Mouse (Mus musculus): ENCODE measurements around the gene Mag.
"Not testable (repeated sequence)": the region's sequence is repeated elsewhere in the genome, so short reads cannot be mapped to it uniquely, and the experiment has no call there.

Gene Mag

GRCm38 (mm10) chr7:30914732-30915131 lies at the start of gene Mag:
Mag (minus strand) TSS chr7:30914873.
- DNase-seq, result peak; percentile 12

GRCm38 (mm10) chr7:30964366-30964765 lies 49.7 kb upstream of the Mag start:
- no peak for DNase-seq

- no peak for DNase-seq
Observed at GRCm38 (mm10) chr7:30962862-30963261, 48.2 kb upstream of the Mag start.

- DNase-seq, result no peak
Observed at GRCm38 (mm10) chr7:30959786-30960349, 45.2 kb upstream of the Mag start.

DNA sequence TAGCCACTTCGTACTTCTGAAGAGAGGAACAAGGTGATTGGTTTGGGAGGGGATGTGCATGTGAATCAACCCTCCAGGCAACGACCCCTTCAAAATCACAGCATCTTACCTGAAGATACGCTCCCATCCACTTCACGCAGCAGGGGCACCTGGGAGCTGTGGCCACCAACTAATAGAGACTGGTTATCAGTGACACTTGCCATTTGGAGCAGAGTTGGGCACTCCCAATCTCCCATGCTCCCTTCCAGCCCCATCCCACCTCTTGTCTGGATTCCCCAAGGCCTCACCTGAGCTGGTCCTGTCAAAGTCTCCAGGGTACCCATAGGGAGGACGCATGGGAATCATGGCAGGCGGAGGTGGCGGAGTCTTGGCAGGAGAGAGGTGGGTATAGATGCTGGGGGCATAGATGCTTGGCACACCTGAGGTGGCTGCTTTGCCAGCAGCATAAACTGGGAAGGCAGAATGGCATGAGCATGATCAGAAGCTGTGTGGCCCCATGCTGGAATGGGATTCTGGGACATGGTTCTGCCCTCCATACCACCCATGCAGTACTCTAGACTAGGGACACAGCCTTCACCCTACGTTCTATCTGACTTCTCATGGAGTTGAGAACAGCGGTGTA lies 44.3 kb upstream of the Mag start:
- no peak for DNase-seq

GRCm38 (mm10) chr7:30958109-30958865 lies 43.6 kb upstream of the Mag start:
- peak; percentile 51 for DNase-seq

GRCm38 (mm10) chr7:30957367-30957783 lies 42.7 kb upstream of the Mag start:
- peak; percentile 94 for DNase-seq

- DNase-seq, result peak; percentile 79
Observed at GRCm38 (mm10) chr7:30956756-30957366, 42.2 kb upstream of the Mag start, which contains the start of gene Usf2. Usf2 (minus strand) TSS chr7:30956803.

DNA sequence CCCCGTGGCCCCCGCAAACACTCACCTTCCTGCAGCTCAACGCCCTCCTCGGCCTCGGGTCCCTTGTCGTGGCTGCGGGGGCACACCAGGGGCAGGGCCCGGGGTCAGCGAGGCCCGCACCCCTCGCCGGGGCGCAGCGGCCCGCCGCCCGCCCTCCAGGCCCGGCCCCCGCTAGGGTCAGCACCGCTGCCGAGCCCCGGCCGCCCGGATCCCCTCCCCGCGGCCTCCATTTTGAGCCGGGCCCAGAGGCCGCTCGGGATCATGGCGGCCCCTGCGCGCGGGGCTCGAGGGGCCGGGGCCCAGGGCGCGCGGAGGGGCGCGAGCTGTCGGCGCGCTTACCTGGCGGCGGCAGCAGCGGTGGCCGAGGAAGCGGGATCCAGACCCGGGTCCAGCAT lies 41.7 kb upstream of the Mag start:
- no peak for DNase-seq

GRCm38 (mm10) chr7:30955584-30956356 lies 41.1 kb upstream of the Mag start:
- DNase-seq, result peak; percentile 92

GRCm38 (mm10) chr7:30954971-30955520 lies 40.4 kb upstream of the Mag start:
- no peak for DNase-seq

DNA sequence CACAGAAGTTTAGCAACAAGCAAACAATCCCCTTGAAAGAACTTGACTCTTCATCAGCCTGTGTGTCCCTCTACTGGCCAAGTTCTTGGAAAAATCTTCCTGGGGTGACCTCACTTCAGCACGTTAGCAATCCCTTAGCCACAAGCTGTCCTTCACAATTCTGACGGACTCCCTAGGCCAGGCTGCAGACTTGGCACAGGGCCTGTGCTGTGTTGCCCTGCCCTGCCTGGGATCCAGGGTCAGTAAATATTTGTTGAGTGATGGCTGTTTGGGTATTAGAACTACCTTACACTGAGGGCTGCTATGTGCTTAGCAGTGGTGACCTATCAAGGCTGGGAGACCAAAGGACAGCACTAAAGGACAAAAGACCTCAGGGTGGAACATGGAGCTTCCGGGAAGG lies 39.4 kb upstream of the Mag start:
- DNase-seq, result no peak

GRCm38 (mm10) chr7:30953459-30953858 lies 38.8 kb upstream of the Mag start:
- no peak for DNase-seq

GRCm38 (mm10) chr7:30952441-30953265 lies 38.0 kb upstream of the Mag start:
- no peak for DNase-seq

DNA sequence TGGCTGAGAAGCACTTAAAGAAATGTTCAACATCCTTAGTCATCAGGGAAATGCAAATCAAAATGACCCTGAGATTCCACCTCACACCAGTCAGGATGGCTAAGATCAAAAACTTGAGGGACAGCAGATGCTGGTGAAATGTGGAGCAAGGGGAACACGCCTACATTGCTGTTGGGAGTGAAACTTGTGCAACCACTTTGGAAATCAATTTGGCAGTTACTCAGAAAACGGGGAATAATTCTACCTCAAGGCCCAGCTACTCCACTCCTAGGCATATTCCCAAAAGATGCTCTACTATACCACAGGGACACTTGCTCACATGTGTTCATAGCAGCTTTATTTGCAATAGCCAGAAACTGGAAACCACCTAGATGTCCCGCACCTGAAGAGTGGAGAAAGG lies 35.2 kb upstream of the Mag start:
- not testable (repeated sequence) for DNase-seq

DNA sequence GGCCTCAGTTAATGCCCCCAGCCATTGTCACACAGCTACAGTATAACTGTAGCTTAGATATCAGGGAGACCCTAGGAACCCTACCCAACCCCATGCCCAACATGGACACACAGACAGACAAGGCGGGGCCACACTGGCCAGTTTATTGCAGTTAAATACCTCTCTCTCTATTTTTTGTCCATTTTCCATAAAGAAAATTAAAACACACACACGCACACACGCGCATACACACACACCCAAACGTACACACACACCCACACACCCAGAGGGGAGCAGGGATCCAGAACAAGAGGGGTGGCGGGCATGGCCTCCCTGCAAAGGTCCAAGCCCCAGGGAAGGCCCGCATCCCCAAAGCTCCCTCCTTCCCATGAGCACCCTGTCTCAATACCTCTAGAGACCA lies 31.2 kb upstream of the Mag start:
- no peak for DNase-seq

GRCm38 (mm10) chr7:30945466-30945865 lies 30.8 kb upstream of the Mag start:
- DNase-seq, result not testable (repeated sequence)

DNA sequence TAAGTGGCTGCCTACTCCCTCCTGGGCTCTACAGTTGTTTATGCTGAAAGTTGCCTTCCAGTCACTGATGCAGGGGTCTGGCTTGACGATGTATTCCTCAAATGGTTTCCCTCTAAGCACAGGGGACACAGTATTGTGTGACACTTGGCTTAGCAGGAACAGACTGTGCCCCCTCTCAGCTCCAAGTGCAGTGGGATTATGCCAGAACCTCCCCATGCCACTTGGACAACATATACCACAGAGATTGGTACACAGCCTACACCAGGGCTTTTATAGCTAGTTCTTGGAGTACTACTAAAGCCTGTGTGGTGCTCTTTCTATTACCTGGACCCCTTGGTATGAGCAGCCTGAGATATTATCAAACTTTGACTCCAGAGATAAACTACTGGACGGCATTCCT lies 30.0 kb upstream of the Mag start:
- DNase-seq, result not testable (repeated sequence)

DNA sequence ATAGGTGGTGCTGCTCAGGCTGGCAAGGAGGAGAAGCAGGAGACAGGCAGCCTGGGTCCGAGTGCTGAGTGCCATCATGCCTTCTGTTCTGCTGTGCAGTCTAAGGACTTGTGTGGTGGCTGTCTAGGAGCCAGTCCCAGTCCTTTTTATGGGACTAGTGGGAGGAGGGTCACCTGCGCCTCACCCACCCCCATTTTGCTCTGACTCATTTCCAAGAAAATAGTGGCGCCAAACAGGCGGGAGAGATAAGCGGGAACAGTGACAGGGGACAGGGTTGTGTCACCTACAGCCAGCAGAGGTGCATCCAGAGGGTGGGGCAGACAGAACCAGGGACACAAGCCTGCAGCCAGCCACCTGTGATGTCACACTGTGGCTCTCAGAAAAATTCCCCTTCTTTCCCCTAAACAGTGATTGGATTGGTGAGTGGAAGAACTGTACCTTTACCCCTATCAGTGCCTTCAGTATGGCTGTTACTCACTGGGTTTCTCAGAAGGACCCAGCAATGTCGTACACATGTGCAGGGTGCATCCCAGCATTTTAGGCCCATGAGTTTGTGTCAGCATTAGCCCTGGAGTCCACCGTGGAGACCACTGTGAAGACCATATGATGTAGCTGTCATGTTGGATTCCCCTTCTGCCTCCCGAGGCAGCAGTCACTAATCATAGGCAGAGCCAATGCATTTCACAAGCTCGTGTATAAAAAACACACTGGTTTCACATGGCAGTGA lies 29.4 kb upstream of the Mag start, which contains the start of gene Hamp:
Hamp (minus strand) TSS at position 124 of the 727 bp plus-strand sequence.
- DNase-seq, result no peak

GRCm38 (mm10) chr7:30942365-30942764 lies 27.7 kb upstream of the Mag start:
- not testable (repeated sequence) for DNase-seq

DNA sequence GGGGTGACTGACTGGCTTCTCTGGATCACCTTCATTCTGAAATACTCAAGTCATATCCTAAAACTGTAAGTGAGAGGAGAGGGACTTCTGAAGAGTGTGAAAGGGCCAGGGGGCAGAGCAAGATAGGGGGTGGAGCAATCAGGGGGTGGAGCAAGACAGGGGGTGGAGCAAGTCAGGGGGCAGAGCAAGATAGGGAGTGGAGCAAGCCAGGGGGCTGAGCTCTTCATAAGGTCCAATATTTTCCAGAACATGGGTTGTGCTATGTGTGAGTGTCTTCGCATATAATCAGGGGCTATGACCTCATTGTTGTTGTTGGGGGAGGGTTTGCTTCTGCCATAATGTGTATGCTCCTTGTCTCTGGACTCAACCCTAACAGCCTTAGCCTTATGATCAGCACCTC lies 25.4 kb upstream of the Mag start:
- DNase-seq, result not testable (repeated sequence)

All from cerebellum, adult 11 months (tissue).